Mouse (Mus musculus): Measurements from ENCODE around the gene Tmem39a. TPM values are rescaled to one million over a fixed set of nuclear protein-coding genes. Genes with fewer than 3 reads are reported as not detected.

The Tmem39a gene
- polyA plus RNA-seq, 1 experiment from 2014 or later, result 83.2 TPM

DNA sequence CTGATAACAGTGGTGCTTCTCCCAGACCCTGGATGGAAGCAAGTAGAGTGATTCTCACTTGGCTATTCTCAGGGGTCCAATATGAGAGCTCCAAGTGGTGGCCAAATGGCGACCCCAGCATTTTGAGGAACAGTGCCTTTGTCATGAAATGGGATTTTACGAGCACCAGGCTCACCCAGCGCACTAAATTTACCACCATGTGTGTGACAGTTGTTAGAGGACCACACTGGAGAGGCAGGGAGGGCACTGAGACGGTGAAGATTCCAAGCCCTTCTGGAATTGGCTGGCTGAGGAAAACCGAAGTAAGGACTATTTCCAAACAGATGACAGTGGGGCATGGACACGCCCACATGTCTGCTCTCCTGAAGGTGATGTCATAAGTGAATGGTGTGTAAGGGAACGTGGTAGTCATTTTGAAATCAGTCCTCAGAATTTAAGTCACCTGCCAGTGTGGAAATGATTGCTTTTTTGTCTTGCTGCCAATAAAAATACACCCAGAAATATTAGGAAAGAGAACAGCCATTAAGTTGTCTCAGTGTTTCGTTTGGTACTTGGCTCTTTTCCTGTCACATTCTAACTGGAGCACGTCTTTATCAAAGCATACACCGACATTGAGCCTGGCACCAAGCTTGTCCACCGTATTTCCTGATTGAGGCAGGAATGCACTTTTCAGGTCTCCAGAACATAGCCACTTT is 40.6 kb downstream of the Tmem39a start:
- no peak overlapping the region for H3K27ac ChIP-seq (ENCODE audit: low read length)
- no peaks in the 10 kb centered on the region for H3K36me3 ChIP-seq (ENCODE audit: control insufficient read depth, insufficient read depth, low read length)
- no peaks in the 10 kb centered on the region for H3K4me1 ChIP-seq (ENCODE audit: control insufficient read depth, insufficient read depth, low read length)
- H3K9me3 ChIP-seq (ENCODE audit: control insufficient read depth, low read length), result no peaks in the 10 kb centered on the region
- WGBS, result 65% methylated on average over 11 of the region's 11 CpGs
- no peaks in the 10 kb centered on the region for H3K27me3 ChIP-seq (replicated peaks; ENCODE audit: control insufficient read depth, insufficient read depth, low read length)
- H3K4me3 ChIP-seq (ENCODE audit: low read length), result no peak overlapping the region
- H3K9ac ChIP-seq (ENCODE audit: low read depth, low read length), result no peak overlapping the region
- ATAC-seq, result no peak
- H3K4me2 ChIP-seq (ENCODE audit: low read depth, low read length), result no peak overlapping the region

DNA sequence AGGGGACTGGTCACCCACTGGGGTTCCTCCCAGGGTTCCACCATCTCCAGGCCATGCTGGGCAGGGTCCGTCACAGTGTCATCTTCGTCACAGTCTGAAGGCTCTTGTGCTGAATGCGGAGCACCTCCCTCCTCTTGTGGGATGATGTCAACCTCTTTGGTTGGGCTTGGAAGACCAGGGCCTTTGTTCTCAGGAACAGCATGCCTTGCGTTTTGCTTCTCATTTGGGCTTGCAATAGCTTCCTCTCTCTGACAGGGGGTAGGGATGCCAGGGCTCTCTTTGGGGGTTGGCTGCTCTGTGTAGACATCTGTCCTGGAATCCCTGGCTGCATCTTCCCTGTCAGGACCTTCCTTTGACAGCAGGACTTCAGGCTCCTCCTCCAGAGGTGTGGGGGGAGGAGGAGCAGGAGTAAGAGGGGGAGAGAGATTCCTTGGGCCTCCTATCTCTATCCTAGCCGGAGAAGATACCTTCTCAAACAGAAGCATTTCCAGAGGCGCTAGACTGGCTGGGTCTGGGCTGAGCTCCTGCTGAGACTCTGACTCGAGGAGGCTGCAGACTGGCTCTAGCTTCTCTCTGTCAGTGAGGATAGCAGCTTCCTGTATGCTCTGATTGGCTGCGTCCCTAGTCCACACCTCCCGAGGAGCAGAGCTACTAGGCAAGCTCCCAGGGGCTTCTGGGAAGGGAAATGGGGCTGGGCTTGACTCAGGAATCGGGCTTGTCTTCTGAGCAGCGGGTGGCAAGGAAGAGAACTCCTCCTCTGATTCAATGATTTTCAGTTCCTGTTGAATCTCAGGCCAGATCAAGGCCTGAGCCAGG is 44.7 kb downstream of the Tmem39a start:
- no peak overlapping the region for H3K4me2 ChIP-seq (ENCODE audit: low read depth, low read length)

DNA sequence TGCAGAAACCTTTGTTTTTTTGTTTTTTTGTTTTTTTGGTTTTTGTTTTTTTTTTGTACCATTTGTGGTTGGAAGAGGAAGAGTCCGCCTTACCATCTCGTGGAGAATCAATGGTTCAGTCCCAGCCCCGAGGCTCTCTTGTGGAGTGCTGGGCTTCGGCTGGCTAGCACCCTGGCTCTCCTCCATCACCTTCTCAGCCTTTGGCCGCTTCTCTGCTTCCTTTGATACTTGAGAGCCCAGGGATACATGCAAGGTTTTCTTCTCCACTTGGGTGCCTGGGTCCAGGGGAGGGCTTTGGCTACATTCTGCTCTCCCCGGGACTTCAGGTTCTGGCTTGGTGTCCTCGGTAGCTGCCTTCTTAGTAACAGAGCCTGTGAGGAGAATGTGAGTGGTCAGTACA is 48.0 kb downstream of the Tmem39a start:
- no peak for ATAC-seq
- H3K36me3 ChIP-seq (ENCODE audit: control insufficient read depth, insufficient read depth, low read length), result 0 out of 2 replicates have a peak, but pooled peaks cover 7% of the 10 kb centered on the region
- no peak overlapping the region for H3K4me2 ChIP-seq (ENCODE audit: low read depth, low read length)
- no peaks in the 10 kb centered on the region for H3K4me1 ChIP-seq (ENCODE audit: control insufficient read depth, insufficient read depth, low read length)
- no peak overlapping the region for H3K27ac ChIP-seq (ENCODE audit: low read length)
- no peak overlapping the region for H3K4me3 ChIP-seq (ENCODE audit: low read length)
- 88% methylated on average over 7 of the region's 7 CpGs for WGBS
- H3K9ac ChIP-seq (ENCODE audit: low read depth, low read length), result no peak overlapping the region
- H3K27me3 ChIP-seq (replicated peaks; ENCODE audit: control insufficient read depth, insufficient read depth, low read length), result no peaks in the 10 kb centered on the region
- no peaks in the 10 kb centered on the region; the same call in 1 of the 2 replicates for H3K9me3 ChIP-seq (ENCODE audit: control insufficient read depth, low read length)

More for the DNA sequence above, 44.7 kb downstream of the Tmem39a start:
- Histone ChIP-seq H3K9ac (ENCODE audit: low read depth, low read length) (0 out of 2 replicates have a peak overlapping the region, but pooled peaks have one; percentile 21), H3K27me3 (replicated peaks; ENCODE audit: control insufficient read depth, insufficient read depth, low read length) (no peaks in the 10 kb centered on the region), H3K27ac (ENCODE audit: low read length) (no peak overlapping the region), H3K9me3 (ENCODE audit: control insufficient read depth, low read length) (no peaks in the 10 kb centered on the region), H3K36me3 (ENCODE audit: control insufficient read depth, insufficient read depth, low read length) (0 out of 2 replicates have a peak, but pooled peaks cover 2% of the 10 kb centered on the region), H3K4me3 (ENCODE audit: low read length) (no peak overlapping the region), H3K4me1 (ENCODE audit: control insufficient read depth, insufficient read depth, low read length) (no peaks in the 10 kb centered on the region)
- 47% methylated on average over 11 of the region's 11 CpGs for WGBS
- peak; percentile 66; the same call in 1 of the 2 replicates for ATAC-seq

DNA sequence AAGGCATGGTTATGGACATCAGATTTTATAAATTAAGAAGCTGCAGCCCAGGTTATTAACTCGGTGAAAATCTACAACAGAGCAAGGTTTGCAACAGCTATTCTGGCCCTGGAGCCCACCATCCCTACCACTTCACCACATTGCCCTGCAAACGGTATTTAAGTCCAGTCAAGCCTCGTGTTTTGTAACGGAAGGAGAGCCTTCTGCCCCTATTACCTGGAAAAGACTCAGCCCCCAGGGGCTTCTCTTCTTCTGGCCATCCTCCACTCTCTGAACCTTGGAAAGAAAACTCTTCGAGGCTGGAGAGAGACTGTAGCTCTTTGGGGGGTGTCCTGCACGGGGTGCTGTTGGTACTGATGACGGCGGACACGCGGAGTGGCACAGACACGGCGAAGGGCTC is 50.2 kb downstream of the Tmem39a start:
- H3K4me3 ChIP-seq (ENCODE audit: low read length), result no peak overlapping the region
- H3K9me3 ChIP-seq (ENCODE audit: control insufficient read depth, low read length), result no peaks in the 10 kb centered on the region; the same call in 1 of the 2 replicates
- no peak overlapping the region for H3K9ac ChIP-seq (ENCODE audit: low read depth, low read length)
- no peak for ATAC-seq
- no peaks in the 10 kb centered on the region for H3K27me3 ChIP-seq (replicated peaks; ENCODE audit: control insufficient read depth, insufficient read depth, low read length)
- H3K4me1 ChIP-seq (ENCODE audit: control insufficient read depth, insufficient read depth, low read length), result 0 out of 2 replicates have a peak, but pooled peaks cover 3% of the 10 kb centered on the region
- WGBS, result 81% methylated on average over 12 of the region's 12 CpGs
- H3K27ac ChIP-seq (ENCODE audit: low read length), result no peak overlapping the region
- H3K36me3 ChIP-seq (ENCODE audit: control insufficient read depth, insufficient read depth, low read length), result 0 out of 2 replicates have a peak, but pooled peaks cover 9% of the 10 kb centered on the region
- no peak overlapping the region for H3K4me2 ChIP-seq (ENCODE audit: low read depth, low read length)

DNA sequence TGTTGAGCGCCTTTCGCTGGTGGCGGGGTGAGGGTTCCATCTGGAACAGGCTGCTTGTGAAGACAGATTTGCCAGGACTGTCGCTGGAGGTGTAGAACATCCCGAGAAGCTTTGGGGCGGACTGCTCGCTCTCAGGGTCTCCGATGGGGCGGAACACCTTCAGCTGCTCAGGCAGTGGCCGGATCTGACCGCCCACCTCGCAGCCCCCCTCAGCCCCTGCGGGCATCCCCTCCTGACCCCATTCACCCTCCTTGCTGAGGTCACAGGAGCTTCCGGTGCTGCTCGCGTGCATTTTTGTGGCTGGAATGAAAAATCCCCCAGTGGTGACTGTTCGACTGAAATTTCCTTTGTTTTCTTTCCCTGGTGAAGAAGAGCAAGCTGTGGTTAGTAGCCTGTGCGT is 50.6 kb downstream of the Tmem39a start:
- WGBS, result 74% methylated on average over 18 of the region's 18 CpGs
- no peaks in the 10 kb centered on the region for H3K27me3 ChIP-seq (replicated peaks; ENCODE audit: control insufficient read depth, insufficient read depth, low read length)
- H3K9ac ChIP-seq (ENCODE audit: low read depth, low read length), result no peak overlapping the region
- H3K4me3 ChIP-seq (ENCODE audit: low read length), result no peak overlapping the region
- no peak overlapping the region for H3K27ac ChIP-seq (ENCODE audit: low read length)
- 0 out of 2 replicates have a peak, but pooled peaks cover 3% of the 10 kb centered on the region for H3K4me1 ChIP-seq (ENCODE audit: control insufficient read depth, insufficient read depth, low read length)
- ATAC-seq, result no peak
- 0 out of 2 replicates have a peak, but pooled peaks cover 9% of the 10 kb centered on the region for H3K36me3 ChIP-seq (ENCODE audit: control insufficient read depth, insufficient read depth, low read length)
- H3K9me3 ChIP-seq (ENCODE audit: control insufficient read depth, low read length), result no peaks in the 10 kb centered on the region; the same call in 1 of the 2 replicates
- no peak overlapping the region for H3K4me2 ChIP-seq (ENCODE audit: low read depth, low read length)

- WGBS, result 36% methylated on average over 5 of the region's 5 CpGs
- Histone ChIP-seq H3K27ac (ENCODE audit: low read length) (no peak overlapping the region), H3K9me3 (ENCODE audit: control insufficient read depth, low read length) (no peaks in the 10 kb centered on the region; the same call in 1 of the 2 replicates), H3K4me2 (ENCODE audit: low read depth, low read length) (no peak overlapping the region), H3K27me3 (replicated peaks; ENCODE audit: control insufficient read depth, insufficient read depth, low read length) (no peaks in the 10 kb centered on the region), H3K9ac (ENCODE audit: low read depth, low read length) (no peak overlapping the region), H3K4me3 (ENCODE audit: low read length) (no peak overlapping the region), H3K36me3 (ENCODE audit: control insufficient read depth, insufficient read depth, low read length) (0 out of 2 replicates have a peak, but pooled peaks cover 7% of the 10 kb centered on the region), H3K4me1 (ENCODE audit: control insufficient read depth, insufficient read depth, low read length) (0 out of 2 replicates have a peak, but pooled peaks cover 3% of the 10 kb centered on the region)
- ATAC-seq, result no peak; the same call in 1 of the 2 replicates
Observed at GRCm38 (mm10) chr16:38612646-38613045, 54.1 kb downstream of the Tmem39a start.

GRCm38 (mm10) chr16:38613646-38614045 is 55.1 kb downstream of the Tmem39a start:
- Histone ChIP-seq H3K9ac (ENCODE audit: low read depth, low read length) (no peak overlapping the region), H3K27ac (ENCODE audit: low read length) (no peak overlapping the region), H3K4me3 (ENCODE audit: low read length) (no peak overlapping the region), H3K36me3 (ENCODE audit: control insufficient read depth, insufficient read depth, low read length) (0 out of 2 replicates have a peak, but pooled peaks cover 7% of the 10 kb centered on the region), H3K27me3 (replicated peaks; ENCODE audit: control insufficient read depth, insufficient read depth, low read length) (no peaks in the 10 kb centered on the region), H3K9me3 (ENCODE audit: control insufficient read depth, low read length) (no peaks in the 10 kb centered on the region; the same call in 1 of the 2 replicates), H3K4me2 (ENCODE audit: low read depth, low read length) (no peak overlapping the region), H3K4me1 (ENCODE audit: control insufficient read depth, insufficient read depth, low read length) (0 out of 2 replicates have a peak, but pooled peaks cover 3% of the 10 kb centered on the region)
- no peak for ATAC-seq
- 85% methylated on average over 6 of the region's 6 CpGs for WGBS

DNA sequence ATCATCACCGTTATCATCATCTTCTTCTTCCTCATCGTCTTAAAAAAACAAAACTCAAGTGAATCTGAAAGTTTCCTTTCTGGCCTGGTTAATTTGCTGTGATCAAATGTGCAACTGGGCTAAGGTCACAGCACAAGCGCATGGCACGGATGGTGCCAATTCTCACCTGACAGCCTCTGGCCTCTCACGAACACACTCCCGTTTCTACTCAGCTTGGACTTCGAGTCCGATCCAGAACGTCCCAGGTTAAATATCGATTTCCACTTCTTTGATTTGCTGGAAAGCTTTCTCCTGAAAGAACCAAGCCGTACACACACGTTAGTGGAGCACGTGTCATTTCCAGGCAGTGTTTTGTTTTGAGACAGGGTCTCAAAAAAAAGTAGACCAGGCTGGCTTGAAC is 59.5 kb downstream of the Tmem39a start:
- H3K4me1 ChIP-seq (ENCODE audit: control insufficient read depth, insufficient read depth, low read length), result no peaks in the 10 kb centered on the region
- no peak for ATAC-seq
- H3K27me3 ChIP-seq (replicated peaks; ENCODE audit: control insufficient read depth, insufficient read depth, low read length), result no peaks in the 10 kb centered on the region
- no peaks in the 10 kb centered on the region for H3K9me3 ChIP-seq (ENCODE audit: control insufficient read depth, low read length)
- no peak overlapping the region for H3K27ac ChIP-seq (ENCODE audit: low read length)
- WGBS, result 95% methylated on average over 13 of the region's 13 CpGs
- no peak overlapping the region for H3K4me3 ChIP-seq (ENCODE audit: low read length)
- H3K4me2 ChIP-seq (ENCODE audit: low read depth, low read length), result no peak overlapping the region
- H3K9ac ChIP-seq (ENCODE audit: low read depth, low read length), result no peak overlapping the region
- H3K36me3 ChIP-seq (ENCODE audit: control insufficient read depth, insufficient read depth, low read length), result no peaks in the 10 kb centered on the region

- H3K36me3 ChIP-seq (ENCODE audit: control insufficient read depth, insufficient read depth, low read length), result no peaks in the 10 kb centered on the region
- no peak overlapping the region for H3K9ac ChIP-seq (ENCODE audit: low read depth, low read length)
- no peak for ATAC-seq
- H3K27me3 ChIP-seq (replicated peaks; ENCODE audit: control insufficient read depth, insufficient read depth, low read length), result no peaks in the 10 kb centered on the region
- no peaks in the 10 kb centered on the region for H3K9me3 ChIP-seq (ENCODE audit: control insufficient read depth, low read length)
- H3K4me1 ChIP-seq (ENCODE audit: control insufficient read depth, insufficient read depth, low read length), result no peaks in the 10 kb centered on the region
- H3K4me2 ChIP-seq (ENCODE audit: low read depth, low read length), result no peak overlapping the region
- no peak overlapping the region for H3K27ac ChIP-seq (ENCODE audit: low read length)
- WGBS, result 25% methylated on average over 6 of the region's 6 CpGs
- no peak overlapping the region for H3K4me3 ChIP-seq (ENCODE audit: low read length)
Observed at GRCm38 (mm10) chr16:38619054-38619453, 60.6 kb downstream of the Tmem39a start.

Measured in intestine, embryonic 16.5 days (tissue).